Mouse (Mus musculus): ENCODE data around the gene Tesc.

- no peak for TF ChIP-seq CTCF (IDR thresholded peaks at IDR 0.05; ENCODE audit: borderline replicate concordance, insufficient read depth, low read length)
- no peak for TF ChIP-seq POLR2A (IDR thresholded peaks at IDR 0.05; ENCODE audit: low read depth, low read length)
Observed at GRCm38 (mm10) chr5:118108794-118109440, 81.4 kb downstream of the Tesc start.
